27 mouse cellular contexts compared by ENCODE assay signal in the genomic region with DNA sequence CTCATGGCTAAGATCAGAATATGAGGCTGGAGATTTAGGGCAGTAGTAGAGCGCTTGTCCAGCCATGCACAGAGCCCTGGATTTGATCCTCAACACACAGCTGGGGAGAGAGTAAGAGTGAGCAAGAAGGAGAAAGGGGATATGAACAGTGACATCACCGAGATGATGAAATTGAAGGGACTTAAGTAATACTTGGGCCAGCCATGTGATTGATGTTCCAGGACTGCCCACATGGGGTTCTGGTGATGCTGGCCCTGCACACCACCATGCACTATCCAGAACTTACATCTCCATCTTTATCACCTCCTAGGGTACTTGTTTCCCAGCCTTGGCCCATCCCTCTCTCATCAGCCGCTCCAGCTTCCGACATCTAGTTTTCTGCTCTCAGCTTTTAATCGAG. TPM values are rescaled to one million over a fixed set of nuclear protein-coding genes. Genes with fewer than 3 reads are reported as not detected.
DNase-seq lines count a peak whose midpoint lies in the region; ATAC-seq and TF ChIP-seq lines count a peak whose summit lies in the region.
"Had no signal": no experiment of that assay in that cellular context is flagged by ENCODE, and none has a peak within 500 bp of the region (broad histone marks: within the 10 kb centered on the region; RNA-seq: fewer than 3 reads in every experiment).

No protein-coding gene starts in this region.

- ATAC-seq in forebrain, embryonic 15.5 days (replicated peaks): no peak
- no peak for ATAC-seq in forebrain, embryonic 13.5 days
- no peak for ATAC-seq in midbrain, embryonic 14.5 days (ENCODE audit: low FRiP score, low TSS enrichment)
- peak; percentile 68 for ATAC-seq in granulocyte monocyte progenitor cell, adult 5-6 weeks (replicated peaks; ENCODE audit: poor library complexity, severe bottlenecking)
- ATAC-seq in megakaryocyte, adult 5-6 weeks (ENCODE audit: poor library complexity, severe bottlenecking): peak; percentile 45; the same call in 1 of the 2 replicates
- ATAC-seq: intestine, embryonic 15.5 days had no signal

- TF ChIP-seq CTCF in gastrocnemius, adult 2 months (IDR thresholded peaks at IDR 0.05): no peak

- H3K9ac ChIP-seq in forebrain, embryonic 15.5 days (replicated peaks): no peak overlapping the region
- H3K9ac ChIP-seq in forebrain, embryonic 13.5 days: no peak overlapping the region
- no peak overlapping the region for H3K9ac ChIP-seq in midbrain, embryonic 14.5 days (replicated peaks; ENCODE audit: low read length)
- H3K9ac ChIP-seq: embryonic facial prominence, embryonic 12.5 days; forebrain, embryonic 12.5 days; hindbrain, embryonic 12.5 days; intestine, embryonic 15.5 days; neural tube, embryonic 12.5 days had no signal

- H3K4me2 ChIP-seq in forebrain, embryonic 15.5 days (replicated peaks): no peak overlapping the region
- H3K4me2 ChIP-seq in forebrain, embryonic 13.5 days: no peak overlapping the region
- no peak overlapping the region for H3K4me2 ChIP-seq in midbrain, embryonic 14.5 days (ENCODE audit: low read length)
- H3K4me2 ChIP-seq: embryonic facial prominence, embryonic 12.5 days; forebrain, embryonic 12.5 days; heart, embryonic 11.5 days; hindbrain, embryonic 12.5 days; intestine, embryonic 15.5 days; neural tube, embryonic 12.5 days had no signal

- H3K4me1 ChIP-seq in forebrain, embryonic 15.5 days: peaks cover 21% of the 10 kb centered on the region
- H3K4me1 ChIP-seq in forebrain, embryonic 13.5 days: peaks cover 20% of the 10 kb centered on the region
- H3K4me1 ChIP-seq in midbrain, embryonic 10.5 days: peaks cover 26% of the 10 kb centered on the region
- H3K4me1 ChIP-seq in midbrain, embryonic 14.5 days (ENCODE audit: control insufficient read depth, insufficient read depth, low read length): peaks cover 3% of the 10 kb centered on the region; the same call in 1 of the 2 replicates
- H3K4me1 ChIP-seq: neural tube, embryonic 12.5 days had no signal

- no peaks in the 10 kb centered on the region for H3K9me3 ChIP-seq in forebrain, embryonic 15.5 days
- H3K9me3 ChIP-seq in forebrain, embryonic 13.5 days (replicated peaks): no peaks in the 10 kb centered on the region
- no peaks in the 10 kb centered on the region for H3K9me3 ChIP-seq in midbrain, embryonic 10.5 days (replicated peaks)
- H3K9me3 ChIP-seq in midbrain, embryonic 14.5 days (ENCODE audit: control insufficient read depth, low read length): no peaks in the 10 kb centered on the region
- H3K9me3 ChIP-seq: embryonic facial prominence, embryonic 12.5 days; forebrain, embryonic 12.5 days; hindbrain, embryonic 12.5 days; intestine, embryonic 15.5 days; neural tube, embryonic 12.5 days had no signal

- 92% methylated on average over 5 of the region's 5 CpGs for WGBS in forebrain, embryonic 15.5 days
- WGBS in forebrain, embryonic 13.5 days: 94% methylated on average over 5 of the region's 5 CpGs
- 94% methylated on average over 5 of the region's 5 CpGs for WGBS in midbrain, embryonic 10.5 days
- 90% methylated on average over 5 of the region's 5 CpGs for WGBS in midbrain, embryonic 14.5 days

- intact Hi-C loops in gastrocnemius, adult 2 months (cut with DNase I): no loop called here

- no peak for DNase-seq in midbrain, embryonic 10.5 days (ENCODE audit: low spot score)
- DNase-seq in midbrain, embryonic 14.5 days: no peak
- no peak for DNase-seq in gastrocnemius, adult 2 months
- DNase-seq in cerebellum, postnatal 36 days: no peak
- DNase-seq: adrenal gland, postnatal 14 days; cerebellum, adult 18-20 months; cerebellum, postnatal 14 days; heart, postnatal 36 days; kidney, adult 2 months; kidney, postnatal 36 days; right cerebral cortex, postnatal 4 days; thymus, adult 2 months; thymus, postnatal 36 days had no signal

- H3K36me3 ChIP-seq in forebrain, embryonic 15.5 days: no peaks in the 10 kb centered on the region
- H3K36me3 ChIP-seq in forebrain, embryonic 13.5 days (ENCODE audit: poor library complexity, severe bottlenecking): no peaks in the 10 kb centered on the region
- H3K36me3 ChIP-seq in midbrain, embryonic 10.5 days: no peaks in the 10 kb centered on the region
- H3K36me3 ChIP-seq in midbrain, embryonic 14.5 days (ENCODE audit: control insufficient read depth, insufficient read depth, low read length): no peaks in the 10 kb centered on the region
- H3K36me3 ChIP-seq: embryonic facial prominence, embryonic 12.5 days; forebrain, embryonic 12.5 days; hindbrain, embryonic 12.5 days; intestine, embryonic 15.5 days; neural tube, embryonic 12.5 days had no signal

- H3K27me3 ChIP-seq in forebrain, embryonic 15.5 days: no peaks in the 10 kb centered on the region
- no peaks in the 10 kb centered on the region for H3K27me3 ChIP-seq in forebrain, embryonic 13.5 days
- no peaks in the 10 kb centered on the region for H3K27me3 ChIP-seq in midbrain, embryonic 10.5 days (ENCODE audit: low read depth, poor library complexity, severe bottlenecking)
- no peaks in the 10 kb centered on the region for H3K27me3 ChIP-seq in midbrain, embryonic 14.5 days (ENCODE audit: control insufficient read depth, insufficient read depth, low read length)
- H3K27me3 ChIP-seq: embryonic facial prominence, embryonic 12.5 days; forebrain, embryonic 12.5 days; hindbrain, embryonic 12.5 days; intestine, embryonic 15.5 days; neural tube, embryonic 12.5 days had no signal

- no peak overlapping the region for H3K4me3 ChIP-seq in forebrain, embryonic 15.5 days
- no peak overlapping the region for H3K4me3 ChIP-seq in forebrain, embryonic 13.5 days
- no peak overlapping the region for H3K4me3 ChIP-seq in midbrain, embryonic 10.5 days
- no peak overlapping the region for H3K4me3 ChIP-seq in midbrain, embryonic 14.5 days (replicated peaks; ENCODE audit: low read depth, low read length)
- no peak overlapping the region for H3K4me3 ChIP-seq in gastrocnemius, adult 2 months
- H3K4me3 ChIP-seq: embryonic facial prominence, embryonic 12.5 days; forebrain, embryonic 12.5 days; hindbrain, embryonic 12.5 days; intestine, embryonic 15.5 days; layer of hippocampus, adult 2 months; left cerebral cortex, adult 2 months; myocyte; neural tube, embryonic 12.5 days had no signal

- H3K27ac ChIP-seq in forebrain, embryonic 15.5 days (replicated peaks): peak overlapping the region; percentile 42; the same call in 1 of the 2 replicates
- H3K27ac ChIP-seq in forebrain, embryonic 13.5 days: no peak overlapping the region
- H3K27ac ChIP-seq in midbrain, embryonic 10.5 days (replicated peaks): 0 out of 2 replicates have a peak overlapping the region, but pooled peaks have one; percentile 13
- H3K27ac ChIP-seq in midbrain, embryonic 14.5 days (replicated peaks; ENCODE audit: low read depth, low read length): no peak overlapping the region
- no peak overlapping the region for H3K27ac ChIP-seq in gastrocnemius, adult 2 months
- H3K27ac ChIP-seq: embryonic facial prominence, embryonic 12.5 days; forebrain, embryonic 12.5 days; hindbrain, embryonic 12.5 days; hindbrain, postnatal 0 days; intestine, embryonic 15.5 days; layer of hippocampus, adult 2 months; left cerebral cortex, adult 2 months; neural tube, embryonic 12.5 days had no signal

RNA-seq across cellular contexts. Expression of gene Sh3bgrl2, which starts 20.0 kb away (rescaled TPM):
- 21.4 and 21.7 TPM in 2 replicates for polyA plus RNA-seq in forebrain, embryonic 15.5 days (2015; fragmentation: Nextera tagmentation; extraction: Ambion mirVana)
- polyA plus RNA-seq in forebrain, embryonic 13.5 days (2015; fragmentation: Nextera tagmentation; extraction: Ambion mirVana): 12.7 and 16.9 TPM in 2 replicates
- polyA plus RNA-seq in midbrain, embryonic 10.5 days (2016; fragmentation: Nextera tagmentation; extraction: Ambion mirVana): 8.5 and 11.0 TPM in 2 replicates
- 10.7 and 11.3 TPM in 2 replicates for polyA plus RNA-seq in midbrain, embryonic 14.5 days (2014; fragmentation: Nextera tagmentation; extraction: Ambion mirVana)
- not detected in 2 replicates for total RNA-seq in granulocyte monocyte progenitor cell, adult 5-6 weeks (2014; fragmentation: Nextera tagmentation)
- total RNA-seq in granulocyte monocyte progenitor cell, adult 5-6 weeks (2017): 0.09 TPM in 1 of 2 replicates, not detected in the other
- total RNA-seq in megakaryocyte, adult 5-6 weeks (2015): not detected in 2 replicates
- 0.11 TPM in 1 of 2 replicates, not detected in the other for total RNA-seq in megakaryocyte, adult 5-6 weeks (2017)
- total RNA-seq in gastrocnemius, adult 2 months (2021): 1 to 10 TPM in 1 of 2 experiments, under 1 TPM in 1; 0.51 to 1.1 TPM

Comparison
In these comparisons a context has a peak if more than half of its experiments do, and no peak if none do; other contexts are left out.
1. H3K27ac ChIP-seq: peak in forebrain, embryonic 15.5 days (single experiment) and midbrain, embryonic 10.5 days (single experiment); none in forebrain, embryonic 13.5 days (single experiment), midbrain, embryonic 14.5 days (single experiment) and gastrocnemius, adult 2 months (single experiment).
2. ATAC-seq: peak in granulocyte monocyte progenitor cell, adult 5-6 weeks (single experiment) and megakaryocyte, adult 5-6 weeks (single experiment); none in forebrain, embryonic 15.5 days (single experiment), forebrain, embryonic 13.5 days (single experiment) and midbrain, embryonic 14.5 days (single experiment).